Mouse (Mus musculus): ENCODE results near the gene En2.

The En2 gene

DNA sequence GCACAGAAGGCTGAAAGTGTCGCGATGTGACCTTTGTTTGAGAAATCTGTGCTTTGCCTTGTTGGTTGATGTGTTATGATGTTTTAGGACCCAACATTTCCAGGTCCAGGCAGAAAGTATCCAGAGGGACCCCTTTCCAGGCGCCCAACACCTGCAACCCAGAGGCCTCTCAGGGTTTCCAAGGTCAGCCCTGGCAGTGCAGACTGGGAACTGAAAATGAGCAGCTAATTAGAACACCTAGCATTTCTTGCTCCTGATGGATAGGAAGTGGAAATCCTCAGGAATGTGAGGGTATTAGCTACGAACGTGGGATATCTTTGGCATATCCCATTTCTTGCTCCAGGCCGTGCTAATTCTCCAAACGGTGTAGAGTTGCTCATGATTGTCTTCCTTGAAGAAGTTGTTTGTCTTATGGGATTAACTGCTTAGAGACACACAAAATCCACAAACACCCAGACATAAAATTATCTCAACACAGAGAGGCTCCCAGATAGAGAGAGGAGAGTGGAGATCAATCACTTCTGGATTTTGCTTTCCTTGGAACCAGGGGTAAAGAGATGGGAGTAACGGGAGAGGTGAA is 5.5 kb upstream of the En2 start:
- DNase-seq (ENCODE audit: low spot score): no peak

- DNase-seq (ENCODE audit: low spot score): no peak
These were observed 4.0 kb upstream of the En2 start for GRCm38 (mm10) chr5:28161383-28161937.

GRCm38 (mm10) chr5:28161938-28162402 is 3.5 kb upstream of the En2 start:
- no peak for DNase-seq (ENCODE audit: low spot score)

DNA sequence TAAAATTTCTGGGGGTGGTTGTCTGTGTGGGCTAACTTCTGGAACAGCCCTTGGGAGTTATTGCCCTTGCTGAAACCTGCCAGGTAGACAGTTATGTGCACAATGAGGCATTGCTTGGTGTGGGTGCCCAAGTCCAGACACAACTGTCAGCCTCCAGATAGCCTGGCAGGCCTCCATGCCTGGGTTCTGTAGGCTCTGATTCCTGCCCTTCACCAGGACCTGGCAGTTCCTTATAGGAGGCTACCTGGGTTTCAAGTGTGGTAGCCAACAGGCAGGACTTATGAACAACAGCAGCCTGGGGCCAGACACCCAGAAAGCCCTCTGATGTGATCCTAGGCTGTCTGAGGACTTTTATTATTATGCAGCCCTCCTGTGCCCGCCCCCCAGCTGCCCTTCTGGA is 1.6 kb upstream of the En2 start:
- no peak for DNase-seq (ENCODE audit: low spot score)

GRCm38 (mm10) chr5:28166256-28167231 is 1.1 kb downstream of the En2 start:
- DNase-seq (ENCODE audit: low spot score): no peak

DNA sequence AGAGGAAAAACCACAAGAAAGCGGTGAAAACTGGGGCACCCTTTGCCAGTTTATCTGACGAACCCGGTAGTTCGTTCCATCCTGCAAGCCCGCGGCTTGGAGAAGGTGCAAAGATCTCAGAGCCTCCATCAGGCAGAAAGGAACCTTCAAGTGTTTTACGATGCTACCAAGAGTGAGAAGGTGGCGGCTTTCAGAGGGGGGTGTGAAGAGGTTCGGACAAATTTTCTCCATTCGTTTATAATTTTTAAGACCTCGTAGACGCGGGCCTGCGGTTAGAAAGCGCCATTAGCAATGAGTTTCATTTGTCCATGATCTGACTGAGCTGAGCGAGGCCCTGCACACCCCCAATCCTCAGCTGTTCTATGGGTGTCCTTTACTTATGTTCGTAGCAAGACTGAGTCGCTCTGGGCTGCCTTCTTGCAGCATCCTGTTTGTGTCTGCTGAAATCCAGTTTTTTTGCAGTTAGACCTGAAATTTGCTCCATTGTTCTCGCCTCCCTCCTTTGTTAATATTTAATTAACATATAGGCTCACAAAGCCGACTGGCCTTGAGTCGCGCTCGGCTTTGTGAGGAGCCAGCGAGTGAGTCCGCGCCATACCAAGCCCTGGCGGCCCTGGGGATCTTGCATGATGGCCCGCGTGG is 2.2 kb downstream of the En2 start:
- no peak for DNase-seq (ENCODE audit: low spot score)

DNA sequence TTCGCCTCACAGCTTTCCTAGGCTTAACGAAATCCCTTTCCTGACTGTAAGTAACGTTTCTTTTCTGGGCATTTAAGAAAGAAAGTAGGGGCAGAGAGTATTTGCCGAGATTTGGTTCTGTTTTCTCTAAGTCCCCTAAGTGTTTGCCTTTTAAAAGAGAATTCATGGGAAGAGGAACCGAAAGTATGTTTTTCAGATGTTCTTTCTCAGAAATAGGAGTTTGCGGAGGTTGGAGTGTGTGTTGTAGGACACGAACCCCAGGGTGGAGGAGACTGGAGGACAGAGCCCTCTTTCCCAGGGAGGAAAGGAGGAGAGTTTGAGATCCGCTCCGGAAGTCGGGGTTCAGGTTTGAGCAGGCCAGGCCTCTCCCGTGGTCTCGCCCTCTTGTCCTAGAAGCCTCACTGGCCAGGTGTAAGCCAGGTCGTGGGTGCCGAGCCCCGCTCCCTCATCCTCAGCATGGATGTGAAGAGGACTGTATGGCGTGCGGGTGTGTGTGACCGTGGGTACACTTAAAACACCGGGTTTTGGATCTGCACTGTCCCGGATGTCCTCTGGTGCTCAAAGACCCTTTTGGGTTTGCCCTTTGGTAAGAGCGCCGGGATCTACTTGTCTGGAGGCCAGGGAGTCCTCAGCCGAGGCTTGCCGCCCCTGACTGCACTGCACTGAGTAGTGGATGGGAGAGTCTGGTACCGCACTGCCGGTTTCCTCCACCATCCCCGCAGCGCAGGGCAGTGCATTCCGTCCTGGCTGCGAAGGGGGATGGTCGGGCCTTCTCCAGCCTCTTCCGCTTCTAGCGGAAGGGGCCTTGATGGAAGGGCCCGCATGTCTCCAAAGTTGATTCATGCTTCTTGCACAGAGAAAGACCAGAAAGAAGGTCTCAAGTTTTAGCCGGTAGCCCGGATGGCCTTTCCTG is 3.0 kb downstream of the En2 start:
- no peak for DNase-seq (ENCODE audit: low spot score)

DNA sequence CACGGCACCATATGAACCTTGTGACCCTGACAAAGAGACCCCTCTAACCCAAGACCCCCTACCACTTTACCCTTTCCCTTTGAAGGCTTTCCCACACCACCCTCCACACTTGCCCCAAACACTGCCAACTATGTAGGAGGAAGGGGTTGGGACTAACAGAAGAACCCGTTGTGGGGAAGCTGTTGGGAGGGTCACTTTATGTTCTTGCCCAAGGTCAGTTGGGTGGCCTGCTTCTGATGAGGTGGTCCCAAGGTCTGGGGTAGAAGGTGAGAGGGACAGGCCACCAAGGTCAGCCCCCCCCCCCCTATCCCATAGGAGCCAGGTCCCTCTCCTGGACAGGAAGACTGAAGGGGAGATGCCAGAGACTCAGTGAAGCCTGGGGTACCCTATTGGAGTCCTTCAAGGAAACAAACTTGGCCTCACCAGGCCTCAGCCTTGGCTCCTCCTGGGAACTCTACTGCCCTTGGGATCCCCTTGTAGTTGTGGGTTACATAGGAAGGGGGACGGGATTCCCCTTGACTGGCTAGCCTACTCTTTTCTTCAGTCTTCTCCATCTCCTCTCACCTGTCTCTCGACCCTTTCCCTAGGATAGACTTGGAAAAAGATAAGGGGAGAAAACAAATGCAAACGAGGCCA is 3.8 kb downstream of the En2 start:
- no peak for DNase-seq (ENCODE audit: low spot score)

- DNase-seq (ENCODE audit: low spot score): no peak
These were observed 4.6 kb downstream of the En2 start for GRCm38 (mm10) chr5:28170081-28170480.

DNA sequence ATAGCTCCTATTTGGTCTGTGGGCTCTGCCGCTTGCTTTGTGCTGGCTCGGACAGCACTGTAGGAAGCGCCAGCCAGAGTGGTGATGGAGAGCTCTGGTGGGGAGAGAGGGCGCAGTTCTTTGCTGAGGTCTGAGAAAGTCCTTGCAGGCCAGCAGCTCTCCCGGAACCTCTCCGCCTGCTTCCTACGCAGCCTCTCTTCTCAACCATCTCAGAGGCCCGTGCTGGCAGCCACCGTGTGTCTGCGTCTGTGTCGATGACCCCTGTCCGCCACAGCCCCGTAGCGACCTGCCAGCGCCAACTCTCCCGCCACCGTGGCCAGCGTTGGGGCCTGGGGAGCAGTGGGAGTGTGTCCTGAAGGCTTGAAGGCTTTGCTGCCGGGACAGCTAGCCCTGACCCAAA is 5.4 kb downstream of the En2 start:
- DNase-seq (ENCODE audit: low spot score): no peak

DNA sequence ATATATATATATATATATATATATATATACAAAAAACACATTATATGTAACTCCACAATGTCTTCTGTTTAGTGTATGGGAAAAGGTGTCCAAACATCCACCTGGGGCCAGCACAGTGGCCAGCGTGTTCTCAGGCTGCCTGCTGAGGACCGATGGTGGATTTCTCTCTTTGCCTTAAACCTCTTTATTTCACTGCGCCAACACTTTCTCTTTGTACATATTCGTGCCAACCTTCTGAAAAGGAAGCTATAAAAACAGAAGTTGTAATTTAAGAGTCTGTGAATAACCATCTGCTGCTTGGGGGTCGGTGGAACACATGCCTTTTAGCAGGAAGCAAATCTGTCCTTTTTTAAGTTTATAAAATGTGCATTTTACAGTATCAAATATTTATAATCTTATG is 6.2 kb downstream of the En2 start:
- DNase-seq (ENCODE audit: low spot score): no peak

DNA sequence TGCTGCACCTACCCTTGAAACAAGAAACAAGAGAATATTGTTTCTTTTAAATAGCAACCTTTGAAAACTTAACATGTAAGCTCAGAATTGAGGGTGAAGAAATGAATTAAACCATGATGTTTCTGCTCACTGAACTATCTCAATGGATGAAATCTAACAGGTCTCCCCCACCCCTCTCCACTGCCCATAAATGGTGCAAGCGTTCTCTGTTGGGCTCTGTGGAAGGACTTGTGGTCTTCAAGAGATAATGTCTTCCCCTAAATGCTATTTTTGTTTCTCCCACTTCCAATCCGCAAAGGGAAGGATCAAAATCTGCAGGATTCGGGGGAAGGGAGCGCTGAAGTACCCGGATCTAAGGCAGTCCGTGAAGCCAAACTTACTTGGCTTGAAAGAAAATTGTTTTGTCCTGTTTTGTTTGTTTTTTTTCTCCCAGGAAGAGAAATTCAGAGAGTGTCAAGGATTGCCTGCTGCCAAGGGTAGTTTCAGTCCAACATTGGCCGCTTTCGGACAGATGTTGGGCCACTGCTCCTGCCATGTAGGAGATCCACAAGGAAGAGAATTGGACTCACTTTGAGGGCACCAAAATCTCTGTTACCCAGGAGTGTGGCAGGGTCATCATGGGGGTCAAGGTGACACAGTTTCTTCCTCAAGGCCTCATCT is 6.9 kb downstream of the En2 start:
- DNase-seq (ENCODE audit: low spot score): no peak

- DNase-seq (ENCODE audit: low spot score): no peak
These were observed 7.6 kb downstream of the En2 start for GRCm38 (mm10) chr5:28172921-28173670.

GRCm38 (mm10) chr5:28173674-28174073 is 8.2 kb downstream of the En2 start:
- no peak for DNase-seq (ENCODE audit: low spot score)

DNA sequence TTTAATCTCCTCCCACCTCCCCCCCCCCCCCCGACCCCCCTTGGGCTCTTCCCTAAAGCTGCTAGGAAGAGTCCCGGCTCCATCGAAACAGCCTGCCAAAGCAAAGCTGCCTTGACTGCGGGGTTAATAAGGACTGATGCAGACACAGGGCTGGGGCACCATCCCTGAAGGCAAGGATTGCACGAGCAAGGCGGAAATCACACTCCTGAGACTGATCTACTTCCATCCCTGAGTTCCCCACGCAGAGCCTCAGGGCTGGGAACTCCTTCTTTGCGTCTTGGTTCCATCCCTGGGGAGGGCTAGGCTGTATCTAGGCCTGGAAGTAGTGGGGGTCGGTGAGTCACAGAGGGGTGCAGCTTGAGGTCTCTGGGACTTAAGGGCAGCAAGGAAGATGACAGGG is 8.6 kb downstream of the En2 start:
- no peak for DNase-seq (ENCODE audit: low spot score)

DNA sequence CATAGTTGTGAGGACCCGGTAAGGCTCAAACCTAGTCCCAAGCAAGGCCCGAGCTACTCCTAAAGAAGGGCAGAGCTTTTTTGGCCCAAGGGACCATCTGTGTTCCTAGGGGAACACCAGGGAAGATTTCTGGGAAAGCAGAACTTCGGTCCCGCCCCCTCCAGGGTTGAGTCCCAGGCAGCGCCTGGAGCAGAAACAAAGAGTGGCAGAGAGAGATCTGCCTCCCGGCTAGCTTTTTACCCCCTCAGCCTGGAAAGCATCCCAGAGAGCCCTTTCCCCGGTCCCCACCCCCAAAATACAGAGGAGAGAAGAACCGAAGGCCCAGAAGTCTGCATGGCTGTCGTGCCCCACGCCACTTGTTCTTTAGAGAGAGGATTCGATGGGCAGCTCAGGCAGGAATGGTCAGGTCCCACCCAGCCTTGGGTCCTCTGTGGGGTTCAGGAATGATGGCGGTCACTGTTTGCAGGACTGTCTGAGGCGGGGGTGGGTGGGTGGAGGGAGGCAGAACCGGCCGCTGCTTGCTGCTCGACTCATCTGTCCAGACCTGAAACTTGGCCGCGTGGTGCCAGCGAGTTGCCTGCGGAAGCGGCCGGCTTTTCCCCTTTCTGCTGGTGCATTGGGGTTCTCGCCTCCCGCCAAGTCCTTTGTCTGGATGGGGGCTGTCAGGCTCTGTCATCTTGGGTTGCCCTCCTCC is 9.5 kb downstream of the En2 start:
- no peak for DNase-seq (ENCODE audit: low spot score)

- DNase-seq (ENCODE audit: low spot score): no peak
These were observed 10.1 kb downstream of the En2 start for GRCm38 (mm10) chr5:28175570-28175919.

- DNase-seq (ENCODE audit: low spot score): no peak
These were observed 10.5 kb downstream of the En2 start for GRCm38 (mm10) chr5:28176023-28176422.

DNA sequence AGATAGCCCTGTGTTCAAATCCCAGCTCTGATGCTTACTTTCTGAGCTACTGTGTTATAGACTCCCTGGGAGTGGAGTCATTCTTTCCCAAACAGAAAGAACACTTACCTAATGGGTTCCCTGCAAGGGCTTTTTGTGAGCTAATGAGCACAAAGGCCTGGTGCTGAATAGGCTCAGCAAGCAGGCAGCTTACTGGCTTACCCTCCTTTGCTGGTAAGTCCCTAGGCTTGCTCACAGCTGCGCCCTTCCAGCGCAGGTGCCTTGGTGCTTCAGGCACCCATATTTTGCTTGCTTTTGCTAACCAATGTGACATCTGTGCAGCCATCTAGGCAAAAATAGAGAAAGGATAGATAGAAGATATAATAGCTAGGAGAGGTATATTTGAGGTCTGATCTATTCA is 11.1 kb downstream of the En2 start:
- DNase-seq (ENCODE audit: low spot score): no peak

All from adipocyte (in vitro differentiated cells).